Mouse (Mus musculus): Measurements from ENCODE around the gene Ube2d1.

- TF ChIP-seq CTCF (IDR thresholded peaks at IDR 0.05; ENCODE audit: insufficient read depth, low read length) (no peak), POLR2A (IDR thresholded peaks at IDR 0.05; ENCODE audit: borderline replicate concordance, extremely low read depth, low read depth, low read length) (no peak)
Observed at GRCm38 (mm10) chr10:71234071-71234470, 51.0 kb downstream of the Ube2d1 start.

All from lung, adult 2 months (tissue).